Mouse (Mus musculus) layer of hippocampus, adult 2 months (tissue): Measurements from ENCODE around the gene Rexo1. TPM values are rescaled to one million over a fixed set of nuclear protein-coding genes. Genes with fewer than 3 reads are reported as not detected.

Source experiments
- DNase-seq, 2 experiments: peaks; one replicate each; pipeline ENCODE4 v3.0.0; 2022; ENCODE audit warnings: low spot score in 2 of 2
- H3K27ac ChIP-seq: fragments of 200-600 bp; 2 replicates; pipeline ENCODE4 v1.8.1; 2022
- H3K4me3 ChIP-seq: fragments of 200-600 bp; 2 replicates; pipeline ENCODE4 v1.8.1; 2022; ENCODE audit warnings: mild to moderate bottlenecking
- CTCF ChIP-seq: fragments of 200-600 bp; conservative IDR thresholded peaks from 2 replicates; pipeline ENCODE4 v1.8.1; 2022; ENCODE audit warnings: antibody characterized with exemption, mild to moderate bottlenecking, moderate library complexity
- total RNA-seq, 2 experiments: library from RNA; stranded (reverse); gene quantifications; 2 replicates each; pipeline ENCODE4 v1.2.3; 2021

Gene Rexo1
- total RNA-seq, 2 experiments from 2014 or later = 51.6 to 52.8 TPM

DNA sequence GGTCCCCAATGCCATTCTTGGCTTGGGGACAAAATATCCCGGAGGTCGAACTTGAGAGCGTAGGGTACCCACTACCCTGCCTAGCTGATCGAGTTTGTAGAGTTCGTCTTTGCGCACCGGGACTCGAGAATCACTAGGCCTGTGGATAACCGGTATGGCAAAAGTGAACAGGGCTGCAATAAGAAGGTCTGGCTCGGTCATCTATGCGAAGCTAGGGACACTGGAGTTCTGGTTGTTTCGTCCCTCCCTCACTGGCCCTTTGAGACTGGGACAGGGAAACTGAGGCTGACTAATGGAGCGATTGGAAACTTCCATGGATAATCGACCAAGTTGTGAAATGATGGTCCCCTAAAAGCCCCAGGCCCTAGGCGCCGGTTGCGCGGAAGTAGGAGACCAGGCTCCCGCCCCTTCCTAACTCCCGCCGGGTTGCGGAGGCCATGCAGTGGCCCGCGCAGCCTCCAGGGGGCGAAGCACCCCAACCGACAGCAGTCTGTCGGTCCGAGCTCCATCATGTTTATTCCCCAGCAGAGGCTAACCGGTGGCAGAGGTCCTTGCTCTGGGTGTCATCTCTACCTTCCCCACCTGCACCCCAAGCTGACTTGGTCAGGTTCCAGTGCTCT is 16.9 kb upstream of the Rexo1 start:
- Histone ChIP-seq H3K4me3 (peak overlapping the region; percentile 59), H3K27ac (peak overlapping the region; percentile 94)
- peak; percentile 81 for TF ChIP-seq CTCF
- DNase-seq = peak in 1 of 2 experiments; percentile 70

DNA sequence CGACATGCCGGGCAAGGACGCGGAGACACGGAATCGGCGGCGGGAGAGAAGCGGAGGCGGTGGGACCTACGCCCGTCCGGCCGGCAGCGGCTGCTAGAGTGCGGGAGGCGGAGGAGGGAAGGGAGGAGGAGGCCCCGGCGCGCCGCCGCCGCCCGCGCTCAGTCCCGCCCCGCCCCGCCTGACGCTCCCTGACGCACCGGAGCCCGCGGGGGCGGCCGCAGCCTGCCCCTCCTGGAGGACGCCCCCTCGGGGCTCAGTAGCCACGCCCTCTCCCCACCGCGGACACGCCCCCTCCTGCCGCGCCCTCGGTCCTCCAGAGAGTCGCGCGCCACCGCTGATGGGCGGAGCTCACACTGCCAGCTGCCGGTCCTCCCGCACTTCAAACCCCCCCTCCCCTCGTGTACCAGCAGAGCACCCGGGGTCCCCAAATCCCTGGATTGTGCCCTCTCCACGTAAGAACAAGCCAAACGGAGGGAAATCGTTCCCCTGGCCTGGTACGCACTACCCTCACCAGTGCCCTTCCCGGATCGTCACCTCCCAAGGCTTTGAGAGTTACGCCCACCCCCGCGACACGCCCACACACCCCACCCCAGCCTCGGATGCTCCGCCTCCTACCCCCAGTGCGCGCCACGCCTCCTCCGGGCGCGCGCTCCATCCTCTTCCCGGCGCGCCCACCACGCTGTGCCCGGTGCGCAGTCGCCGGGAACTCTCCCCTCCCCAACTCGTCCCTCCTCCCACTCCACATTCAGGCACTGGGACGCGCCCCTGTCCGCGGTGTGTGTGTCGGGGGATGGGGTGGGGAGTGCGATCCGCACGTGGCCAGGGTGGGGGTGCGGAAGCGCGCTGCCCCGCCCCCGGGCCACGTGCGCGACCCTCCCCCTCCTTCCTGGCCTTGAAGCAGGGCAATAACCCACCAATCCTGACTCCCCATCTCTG is 16.1 kb upstream of the Rexo1 start, which contains the start of gene Klf16:
Klf16 (minus strand) TSS at position 127 of the 936 bp plus-strand sequence.
- peak; percentile 96 to 97 for DNase-seq
- H3K4me3 ChIP-seq = peak within 1 kb of the TSS; percentile 59

DNA sequence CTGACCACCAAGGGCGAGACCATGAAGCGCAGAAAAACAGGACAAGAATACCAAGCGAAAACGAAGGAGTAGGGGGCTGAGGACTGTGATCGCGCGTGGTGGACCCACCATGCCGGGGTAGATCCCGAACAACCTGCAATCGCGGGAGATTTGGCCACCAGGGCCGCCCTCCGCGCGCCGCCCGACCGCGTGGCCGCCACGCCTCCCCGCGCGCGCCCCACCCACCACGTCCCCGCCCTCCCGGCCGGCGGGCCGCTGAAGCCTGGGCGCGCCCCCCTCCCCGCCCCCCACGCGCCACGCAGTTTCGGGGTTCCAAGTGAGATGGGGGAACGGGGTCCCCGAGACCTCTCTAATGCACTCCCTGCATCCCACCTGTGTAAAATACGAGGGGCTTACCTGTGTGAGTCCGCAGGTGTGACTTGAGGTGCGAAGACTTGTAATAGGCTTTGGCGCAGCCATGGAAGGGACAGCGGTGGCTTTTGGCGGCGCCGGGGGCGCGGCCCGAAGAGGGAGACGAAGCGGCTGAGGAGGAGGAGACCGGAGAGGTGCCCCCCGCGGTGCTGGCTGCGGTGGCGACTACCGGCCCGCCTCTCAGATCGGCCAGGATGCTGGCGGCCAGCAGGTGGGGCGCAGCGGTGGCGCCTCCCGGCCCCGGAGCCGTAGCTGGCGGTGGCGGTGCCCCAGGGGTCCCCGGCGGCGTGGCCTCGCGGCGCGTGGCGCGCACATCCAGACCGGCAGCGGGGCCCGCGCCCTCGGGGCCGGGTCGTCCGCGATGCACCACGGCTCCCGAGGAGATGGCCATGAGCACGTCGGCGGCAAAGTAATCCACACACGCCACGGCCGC is 15.2 kb upstream of the Rexo1 start:
- TF ChIP-seq CTCF = no peak; the same call in 1 of the 2 replicates
- Histone ChIP-seq H3K27ac (peak overlapping the region; percentile 97), H3K4me3 (peak overlapping the region; percentile 59)
- DNase-seq = no peak

More for the DNA sequence above, 16.1 kb upstream of the Rexo1 start, which contains the start of gene Klf16:
- H3K27ac ChIP-seq = peak within 1 kb of the TSS; percentile 97
- no peak for TF ChIP-seq CTCF

DNA sequence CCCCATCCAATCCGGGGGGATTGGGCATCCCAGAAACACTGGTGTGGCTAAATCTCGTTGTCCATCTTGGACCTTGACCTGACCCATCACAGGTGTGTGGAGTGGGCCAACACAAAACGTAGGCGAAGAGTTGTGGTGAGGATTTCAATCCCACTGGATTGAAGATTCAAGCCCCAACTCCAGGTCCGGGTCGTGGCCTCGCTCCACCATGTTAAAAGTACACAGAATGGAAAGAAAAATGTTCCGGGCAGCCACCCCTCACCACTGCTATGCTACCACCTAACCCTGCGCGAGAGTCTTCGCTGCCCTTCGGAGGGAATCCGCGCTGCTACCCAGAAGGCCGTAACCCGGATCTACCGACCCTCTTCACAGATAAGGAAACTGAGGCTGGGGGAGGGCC is 14.6 kb upstream of the Rexo1 start:
- peak overlapping the region; percentile 97 for H3K27ac ChIP-seq
- TF ChIP-seq CTCF = no peak
- peak overlapping the region; percentile 59 for H3K4me3 ChIP-seq
- no peak for DNase-seq

DNA sequence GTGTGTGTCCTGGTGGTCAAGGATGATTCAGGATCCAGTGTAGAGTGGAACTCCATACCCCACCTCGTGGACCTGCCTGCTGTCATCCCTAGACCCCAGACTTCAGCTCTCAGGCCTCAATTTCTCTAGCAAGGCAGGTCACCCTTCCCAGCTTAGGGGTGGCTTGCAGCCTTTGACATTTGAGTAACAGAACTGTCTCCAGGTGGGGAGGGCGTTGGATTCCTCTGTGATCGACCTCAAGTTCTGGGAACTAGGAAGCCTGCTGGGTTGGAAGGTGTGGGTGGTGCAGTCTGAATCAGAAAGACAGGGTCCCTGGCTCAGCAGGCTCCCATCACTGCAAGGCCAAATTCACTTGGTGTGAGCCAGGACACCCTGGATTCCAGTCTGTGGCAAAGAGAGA is 13.5 kb upstream of the Rexo1 start:
- no peak for DNase-seq
- Histone ChIP-seq H3K27ac (peak overlapping the region; percentile 97), H3K4me3 (peak overlapping the region; percentile 59)
- TF ChIP-seq CTCF = no peak

DNA sequence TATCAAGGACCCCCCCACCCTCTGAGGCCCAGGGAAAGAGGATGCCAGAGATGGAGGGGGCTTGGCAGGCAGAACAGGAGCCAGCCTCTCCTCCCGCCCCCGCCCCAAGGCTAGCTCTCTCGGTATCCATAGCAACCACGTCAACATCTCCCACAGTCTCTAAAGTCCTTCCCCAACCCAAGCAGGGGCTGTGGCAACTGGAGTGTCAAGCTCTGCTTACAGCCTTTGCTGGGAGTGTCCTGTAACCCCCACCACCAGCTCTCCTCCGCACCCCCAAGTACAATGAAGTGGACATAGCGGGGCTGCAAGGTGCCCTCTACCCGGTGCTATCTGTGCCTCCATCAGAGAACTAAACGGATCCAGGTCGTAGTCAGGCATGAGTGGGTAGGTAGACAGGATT is 12.6 kb upstream of the Rexo1 start:
- DNase-seq = no peak
- H3K4me3 ChIP-seq = peak overlapping the region; percentile 59
- no peak for TF ChIP-seq CTCF
- peak overlapping the region; percentile 97 for H3K27ac ChIP-seq

DNA sequence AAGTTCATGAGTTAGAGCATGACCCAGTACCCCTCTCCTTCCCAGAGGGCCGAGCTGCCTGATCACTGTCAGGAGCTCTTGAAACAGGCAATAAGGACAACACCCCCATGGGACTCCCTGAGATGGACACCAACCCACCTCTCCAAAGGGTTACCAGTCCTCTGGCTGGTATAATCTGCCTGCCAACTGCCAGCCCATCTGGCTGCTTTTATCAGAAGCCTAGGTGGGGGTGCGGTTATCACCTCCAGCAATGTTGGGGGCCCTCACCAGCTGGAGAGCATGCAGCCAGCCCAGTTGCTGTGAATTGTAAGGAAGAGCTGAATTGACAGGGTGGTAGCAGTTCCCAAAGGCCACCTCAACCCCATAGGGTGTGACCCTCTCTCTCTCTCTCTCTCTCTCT is 11.1 kb upstream of the Rexo1 start:
- TF ChIP-seq CTCF = no peak
- Histone ChIP-seq H3K4me3 (no peak overlapping the region; the same call in 1 of the 2 replicates), H3K27ac (peak overlapping the region; percentile 97)
- DNase-seq = no peak

DNA sequence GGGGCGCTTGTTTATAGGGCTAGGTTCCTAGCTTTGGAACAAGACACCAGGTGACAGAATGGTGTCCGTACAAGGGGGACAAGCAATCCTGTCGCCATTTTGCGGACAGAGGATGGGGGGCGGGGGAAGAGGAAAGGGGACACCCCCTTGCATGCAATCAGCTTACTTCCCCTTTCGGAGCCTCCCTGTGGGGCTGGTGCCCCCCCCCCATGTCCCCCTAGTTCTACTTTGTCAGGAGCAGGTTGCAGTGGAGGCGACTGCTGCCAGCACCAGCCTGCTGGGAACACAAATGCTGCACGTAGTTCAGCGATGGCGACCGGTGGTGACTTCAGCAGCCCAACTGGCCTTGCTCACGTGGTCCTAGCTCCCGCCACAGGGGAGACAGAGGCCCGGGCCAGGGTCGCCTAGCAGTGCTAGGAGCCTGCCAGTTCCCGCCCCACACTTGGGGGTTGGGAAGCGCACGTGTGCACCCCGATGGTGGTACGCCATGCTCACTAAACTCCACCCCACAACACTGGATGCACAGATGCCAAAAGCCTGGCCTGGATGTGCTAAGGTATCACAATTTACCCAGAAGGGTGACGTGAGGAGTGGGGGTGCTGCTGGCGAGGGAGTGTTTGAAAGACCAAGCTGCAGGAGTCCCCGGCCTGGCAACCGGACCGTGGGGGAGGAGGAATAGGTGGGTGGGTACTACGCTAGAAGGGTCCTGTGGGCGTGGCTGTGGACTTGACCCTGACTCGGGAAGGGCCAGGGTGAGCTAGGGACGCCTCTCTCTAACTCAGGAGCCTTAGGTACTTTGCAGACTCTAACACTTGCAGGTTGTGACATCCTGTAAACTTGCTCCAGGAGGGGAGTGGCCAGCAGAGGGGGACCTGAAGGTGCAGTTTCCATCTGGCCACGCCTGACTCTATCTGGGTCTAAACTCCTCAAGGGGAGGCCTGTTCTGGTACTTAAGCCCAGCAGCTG is 9.8 kb upstream of the Rexo1 start:
- Histone ChIP-seq H3K4me3 (peak overlapping the region; percentile 13), H3K27ac (peak overlapping the region; percentile 97)
- DNase-seq = no peak
- TF ChIP-seq CTCF = no peak

DNA sequence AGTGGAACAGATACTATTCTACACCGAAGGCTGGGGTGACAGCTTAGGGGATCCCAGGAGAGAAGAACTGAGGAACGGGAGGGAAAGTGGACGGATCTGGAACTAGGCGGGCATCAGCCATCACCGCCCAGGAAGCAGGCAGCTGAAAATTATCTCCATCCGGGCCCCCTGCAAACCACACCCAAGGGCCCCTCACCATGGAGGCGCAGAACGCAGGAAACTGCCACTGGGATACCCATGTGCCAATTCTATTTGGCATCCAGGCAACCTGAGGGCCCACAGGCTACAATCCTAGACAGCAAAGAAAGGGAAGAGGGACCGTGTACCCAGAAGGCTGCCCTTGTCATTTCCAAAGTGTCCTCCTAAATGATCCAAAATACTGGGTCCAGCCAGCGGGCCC is 9.1 kb upstream of the Rexo1 start:
- H3K4me3 ChIP-seq = no peak overlapping the region; the same call in 1 of the 2 replicates
- peak overlapping the region; percentile 97 for H3K27ac ChIP-seq
- DNase-seq = no peak
- TF ChIP-seq CTCF = no peak

DNA sequence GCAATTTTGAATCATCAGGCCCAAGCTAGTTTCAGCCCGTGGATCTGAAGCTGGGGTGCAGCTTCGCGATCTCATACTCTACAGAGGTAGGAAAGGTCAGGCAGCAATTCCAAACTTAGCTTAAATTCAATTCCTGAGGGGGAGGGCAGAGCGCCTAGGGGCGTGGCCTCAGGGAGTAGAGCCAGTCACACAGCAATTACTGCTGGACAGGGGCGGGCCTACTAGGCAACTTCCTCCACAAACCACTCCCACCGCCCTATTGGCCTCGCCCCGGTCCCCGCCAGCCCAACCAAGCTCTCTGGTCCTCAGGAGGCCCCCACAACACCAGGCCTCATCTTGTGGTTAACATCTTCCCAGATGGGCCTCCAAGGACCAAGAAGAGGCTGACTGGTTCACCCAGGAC is 8.3 kb upstream of the Rexo1 start:
- Histone ChIP-seq H3K27ac (peak overlapping the region; percentile 97), H3K4me3 (no peak overlapping the region)
- no peak for TF ChIP-seq CTCF
- no peak for DNase-seq

DNA sequence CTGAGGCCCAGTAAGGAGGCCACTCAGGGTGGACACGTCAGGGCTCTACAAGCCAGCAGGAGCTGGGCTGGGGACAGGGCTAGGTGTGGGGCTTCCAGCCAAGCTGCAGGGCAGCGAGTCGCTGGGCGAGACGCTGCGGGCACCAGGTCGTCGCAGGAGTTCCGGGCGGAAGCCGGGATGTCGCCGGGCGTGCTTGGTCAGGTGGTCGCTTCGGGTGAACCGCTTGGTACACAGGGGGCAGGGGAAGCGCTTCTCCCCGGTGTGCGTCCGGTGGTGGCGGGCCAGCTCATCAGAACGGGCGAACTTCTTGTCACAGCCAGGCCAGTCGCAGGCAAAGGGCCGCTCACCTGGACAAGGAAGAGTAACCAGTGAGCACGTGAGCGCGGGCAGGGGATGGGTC is 7.5 kb upstream of the Rexo1 start:
- TF ChIP-seq CTCF = no peak
- peak overlapping the region; percentile 97 for H3K27ac ChIP-seq
- DNase-seq = no peak

More for the DNA sequence above, 7.5 kb upstream of the Rexo1 start:
- H3K4me3 ChIP-seq = no peak overlapping the region
